Mouse (Mus musculus) heart, adult 2 months (tissue): ENCODE measurements around the gene Washc3.

Source experiments
- CTCF ChIP-seq: fragments of 200-600 bp; IDR thresholded peaks from 2 replicates; pipeline ENCODE4 v1.8.1; 2022; ENCODE audit warnings: antibody characterized with exemption, mild to moderate bottlenecking, moderate library complexity
- EP300 ChIP-seq: fragments of 200-500 bp; IDR thresholded peaks from 2 replicates; pipeline ENCODE4 v1.6.1; 2011; ENCODE audit warnings: low read depth, low read length, control low read depth; ENCODE audit not compliant: insufficient read depth
- POLR2A ChIP-seq: fragments of 200-500 bp; IDR thresholded peaks from 2 replicates; pipeline ENCODE4 v1.6.1; 2011; ENCODE audit warnings: mild to moderate bottlenecking, low read depth, low read length, control low read depth; ENCODE audit not compliant: insufficient read depth

- TF ChIP-seq POLR2A (no peak), CTCF (no peak), EP300 (no peak)
Measured at GRCm38 (mm10) chr10:88151658-88152057, 49.2 kb upstream of the Washc3 start.
